Mouse (Mus musculus): ENCODE measurements around the gene Tcf21. TPM values are rescaled to one million over a fixed set of nuclear protein-coding genes. Genes with fewer than 3 reads are reported as not detected.
A peak's percentile ranks its signal among the peaks of the same experiment; 100 is the strongest.

Gene Tcf21
- polyA plus RNA-seq, 1 experiment from 2014 or later: 0.22 TPM

GRCm38 (mm10) chr10:22842113-22842512 is 22.1 kb upstream of the Tcf21 start:
- Histone ChIP-seq H3K4me3 (replicated peaks; ENCODE audit: low read length) (no peak overlapping the region), H3K4me1 (replicated peaks; ENCODE audit: control insufficient read depth, insufficient read depth, low read length) (peaks cover 4% of the 10 kb centered on the region), H3K4me2 (ENCODE audit: low read length) (no peak overlapping the region), H3K9ac (replicated peaks; ENCODE audit: low read depth, low read length) (no peak overlapping the region), H3K27me3 (replicated peaks; ENCODE audit: control insufficient read depth, insufficient read depth, low read length) (peaks cover 55% of the 10 kb centered on the region), H3K36me3 (ENCODE audit: control insufficient read depth, insufficient read depth) (no peaks in the 10 kb centered on the region), H3K27ac (ENCODE audit: low read length) (no peak overlapping the region), H3K9me3 (ENCODE audit: control insufficient read depth, low read length) (no peaks in the 10 kb centered on the region)
- no peak for ATAC-seq
- under 1% methylated on average over 4 of the region's 4 CpGs for WGBS

DNA sequence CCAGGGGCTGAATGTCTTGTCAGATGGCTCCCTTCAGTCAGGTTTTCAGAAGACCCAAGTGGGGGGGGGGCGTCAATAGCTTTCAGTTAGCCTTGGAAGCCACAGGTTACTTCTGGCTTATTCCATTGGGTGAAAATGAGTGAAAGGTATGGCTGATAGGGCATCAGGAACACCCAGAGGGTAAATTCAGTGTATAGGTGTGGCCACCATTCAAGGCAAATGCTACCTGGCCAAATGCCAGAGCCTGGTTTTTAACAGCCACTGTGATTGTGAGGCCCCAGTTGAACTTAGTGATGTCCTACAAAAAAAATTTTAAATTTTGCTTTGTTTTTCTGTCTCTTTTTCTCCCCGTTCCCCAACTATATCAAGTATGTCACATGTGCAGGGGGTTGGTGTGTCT is 6.3 kb upstream of the Tcf21 start:
- H3K4me2 ChIP-seq (ENCODE audit: low read length): no peak overlapping the region
- WGBS: 76% methylated on average over 2 of the region's 2 CpGs
- no peaks in the 10 kb centered on the region for H3K9me3 ChIP-seq (ENCODE audit: control insufficient read depth, low read length)
- H3K9ac ChIP-seq (replicated peaks; ENCODE audit: low read depth, low read length): no peak overlapping the region
- no peak overlapping the region for H3K27ac ChIP-seq (ENCODE audit: low read length)
- no peaks in the 10 kb centered on the region for H3K36me3 ChIP-seq (ENCODE audit: control insufficient read depth, insufficient read depth)
- ATAC-seq: no peak
- H3K4me3 ChIP-seq (replicated peaks; ENCODE audit: low read length): no peak overlapping the region
- peaks cover 23% of the 10 kb centered on the region for H3K27me3 ChIP-seq (replicated peaks; ENCODE audit: control insufficient read depth, insufficient read depth, low read length)
- H3K4me1 ChIP-seq (replicated peaks; ENCODE audit: control insufficient read depth, insufficient read depth, low read length): no peaks in the 10 kb centered on the region

DNA sequence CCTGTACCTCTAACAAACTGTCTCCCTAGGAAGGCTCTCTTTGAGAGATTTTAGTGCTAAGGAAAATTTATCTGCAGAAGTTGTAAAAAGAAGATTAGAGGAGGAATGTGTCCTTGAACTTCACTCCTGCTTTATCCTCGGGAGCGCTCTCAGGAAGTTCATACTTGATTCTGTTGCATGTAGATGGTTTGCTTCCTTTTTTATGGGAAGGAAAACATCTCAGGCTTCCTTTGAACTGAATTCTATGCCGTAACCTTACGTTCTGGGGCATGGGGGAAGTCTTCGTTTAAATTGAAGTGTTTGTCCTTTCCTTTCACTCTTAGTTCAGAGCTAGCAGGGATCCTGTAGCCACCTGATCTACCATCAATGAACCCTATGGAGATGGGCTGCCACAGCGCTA is 2.9 kb upstream of the Tcf21 start:
- no peak overlapping the region for H3K4me2 ChIP-seq (ENCODE audit: low read length)
- WGBS: 13% methylated on average over 6 of the region's 6 CpGs
- no peak overlapping the region for H3K9ac ChIP-seq (replicated peaks; ENCODE audit: low read depth, low read length)
- no peaks in the 10 kb centered on the region for H3K9me3 ChIP-seq (ENCODE audit: control insufficient read depth, low read length)
- H3K4me1 ChIP-seq (replicated peaks; ENCODE audit: control insufficient read depth, insufficient read depth, low read length): 0 out of 2 replicates have a peak, but pooled peaks cover 3% of the 10 kb centered on the region
- ATAC-seq: no peak
- no peak overlapping the region for H3K4me3 ChIP-seq (replicated peaks; ENCODE audit: low read length)
- H3K36me3 ChIP-seq (ENCODE audit: control insufficient read depth, insufficient read depth): no peaks in the 10 kb centered on the region
- no peak overlapping the region for H3K27ac ChIP-seq (ENCODE audit: low read length)
- peaks cover 47% of the 10 kb centered on the region for H3K27me3 ChIP-seq (replicated peaks; ENCODE audit: control insufficient read depth, insufficient read depth, low read length)

DNA sequence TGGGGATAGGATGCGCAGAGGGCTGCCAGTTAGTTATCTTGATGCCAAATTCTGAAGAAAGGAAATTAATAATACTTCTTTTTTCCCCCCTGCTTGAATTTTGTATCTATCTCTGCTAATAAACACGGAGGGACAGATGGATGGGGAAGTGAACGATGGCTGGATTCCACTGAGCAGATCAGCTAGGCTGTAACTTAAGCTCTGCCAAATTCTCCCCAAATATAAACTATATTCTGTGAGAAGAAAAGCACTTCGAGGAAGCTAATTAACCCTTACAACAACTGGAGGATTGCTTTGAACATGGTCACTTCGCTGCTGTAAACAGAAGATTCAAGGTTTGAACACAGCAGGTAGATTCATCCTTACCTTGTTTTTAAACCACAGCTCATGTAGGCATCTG is 2.5 kb upstream of the Tcf21 start:
- no peaks in the 10 kb centered on the region for H3K9me3 ChIP-seq (ENCODE audit: control insufficient read depth, low read length)
- H3K9ac ChIP-seq (replicated peaks; ENCODE audit: low read depth, low read length): no peak overlapping the region
- H3K27ac ChIP-seq (ENCODE audit: low read length): no peak overlapping the region
- no peak overlapping the region for H3K4me3 ChIP-seq (replicated peaks; ENCODE audit: low read length)
- no peak for ATAC-seq
- H3K36me3 ChIP-seq (ENCODE audit: control insufficient read depth, insufficient read depth): no peaks in the 10 kb centered on the region
- H3K27me3 ChIP-seq (replicated peaks; ENCODE audit: control insufficient read depth, insufficient read depth, low read length): peaks cover 51% of the 10 kb centered on the region
- 0 out of 2 replicates have a peak, but pooled peaks cover 3% of the 10 kb centered on the region for H3K4me1 ChIP-seq (replicated peaks; ENCODE audit: control insufficient read depth, insufficient read depth, low read length)
- 5% methylated on average over 5 of the region's 5 CpGs for WGBS
- no peak overlapping the region for H3K4me2 ChIP-seq (ENCODE audit: low read length)

DNA sequence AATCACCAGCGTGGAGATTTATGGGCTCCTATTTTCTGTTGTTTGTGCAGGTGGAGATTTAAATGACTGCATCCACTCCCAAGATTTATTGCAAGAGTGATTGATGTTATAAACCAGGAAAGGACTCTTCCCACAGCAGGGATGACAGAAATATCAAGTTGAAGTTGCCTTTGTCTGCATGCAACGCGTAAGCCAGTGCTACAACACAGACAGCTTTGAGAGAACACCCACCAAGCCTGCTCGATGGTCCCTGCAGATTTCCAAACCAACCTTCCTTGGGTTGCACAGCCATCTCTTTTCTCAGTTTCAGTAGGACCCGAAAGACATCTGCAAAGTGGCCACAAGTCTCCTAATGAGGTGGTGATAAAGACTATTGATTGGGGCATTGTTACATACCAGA is 1.7 kb upstream of the Tcf21 start:
- peaks cover 53% of the 10 kb centered on the region for H3K27me3 ChIP-seq (replicated peaks; ENCODE audit: control insufficient read depth, insufficient read depth, low read length)
- H3K4me1 ChIP-seq (replicated peaks; ENCODE audit: control insufficient read depth, insufficient read depth, low read length): 0 out of 2 replicates have a peak, but pooled peaks cover 3% of the 10 kb centered on the region
- no peaks in the 10 kb centered on the region for H3K9me3 ChIP-seq (ENCODE audit: control insufficient read depth, low read length)
- H3K27ac ChIP-seq (ENCODE audit: low read length): no peak overlapping the region
- no peak overlapping the region for H3K4me3 ChIP-seq (replicated peaks; ENCODE audit: low read length)
- no peaks in the 10 kb centered on the region for H3K36me3 ChIP-seq (ENCODE audit: control insufficient read depth, insufficient read depth)
- 4% methylated on average over 5 of the region's 5 CpGs for WGBS
- H3K9ac ChIP-seq (replicated peaks; ENCODE audit: low read depth, low read length): no peak overlapping the region
- ATAC-seq: no peak
- no peak overlapping the region for H3K4me2 ChIP-seq (ENCODE audit: low read length)

GRCm38 (mm10) chr10:22821267-22821666 is 1.3 kb upstream of the Tcf21 start:
- no peaks in the 10 kb centered on the region for H3K36me3 ChIP-seq (ENCODE audit: control insufficient read depth, insufficient read depth)
- H3K4me2 ChIP-seq (ENCODE audit: low read length): no peak overlapping the region
- no peak for ATAC-seq
- H3K27ac ChIP-seq (ENCODE audit: low read length): no peak overlapping the region
- no peak overlapping the region for H3K9ac ChIP-seq (replicated peaks; ENCODE audit: low read depth, low read length)
- H3K27me3 ChIP-seq (replicated peaks; ENCODE audit: control insufficient read depth, insufficient read depth, low read length): peaks cover 55% of the 10 kb centered on the region
- H3K4me1 ChIP-seq (replicated peaks; ENCODE audit: control insufficient read depth, insufficient read depth, low read length): peaks cover 6% of the 10 kb centered on the region
- no peak overlapping the region for H3K4me3 ChIP-seq (replicated peaks; ENCODE audit: low read length)
- WGBS: 8% methylated on average over 1 of the region's 1 CpGs
- H3K9me3 ChIP-seq (ENCODE audit: control insufficient read depth, low read length): no peaks in the 10 kb centered on the region

GRCm38 (mm10) chr10:22820841-22821240 is 867 bp upstream of the Tcf21 start:
- peaks cover 6% of the 10 kb centered on the region for H3K4me1 ChIP-seq (replicated peaks; ENCODE audit: control insufficient read depth, insufficient read depth, low read length)
- no peaks in the 10 kb centered on the region for H3K36me3 ChIP-seq (ENCODE audit: control insufficient read depth, insufficient read depth)
- ATAC-seq: no peak
- H3K9me3 ChIP-seq (ENCODE audit: control insufficient read depth, low read length): no peaks in the 10 kb centered on the region
- H3K4me3 ChIP-seq (replicated peaks; ENCODE audit: low read length): no peak overlapping the region
- peaks cover 60% of the 10 kb centered on the region for H3K27me3 ChIP-seq (replicated peaks; ENCODE audit: control insufficient read depth, insufficient read depth, low read length)
- H3K9ac ChIP-seq (replicated peaks; ENCODE audit: low read depth, low read length): no peak overlapping the region
- H3K27ac ChIP-seq (ENCODE audit: low read length): no peak overlapping the region
- WGBS: 4% methylated on average over 2 of the region's 2 CpGs
- no peak overlapping the region for H3K4me2 ChIP-seq (ENCODE audit: low read length)

GRCm38 (mm10) chr10:22819239-22819870 is 619 bp downstream of the Tcf21 start:
- Histone ChIP-seq H3K4me2 (ENCODE audit: low read length) (no peak overlapping the region), H3K4me3 (replicated peaks; ENCODE audit: low read length) (no peak overlapping the region), H3K36me3 (ENCODE audit: control insufficient read depth, insufficient read depth) (no peaks in the 10 kb centered on the region), H3K27ac (ENCODE audit: low read length) (no peak overlapping the region), H3K9ac (replicated peaks; ENCODE audit: low read depth, low read length) (no peak overlapping the region), H3K27me3 (replicated peaks; ENCODE audit: control insufficient read depth, insufficient read depth, low read length) (peaks cover 75% of the 10 kb centered on the region), H3K9me3 (ENCODE audit: control insufficient read depth, low read length) (no peaks in the 10 kb centered on the region), H3K4me1 (replicated peaks; ENCODE audit: control insufficient read depth, insufficient read depth, low read length) (peaks cover 6% of the 10 kb centered on the region)
- under 1% methylated on average over 42 of the region's 42 CpGs for WGBS
- peak; percentile 22; the same call in 1 of the 2 replicates for ATAC-seq

GRCm38 (mm10) chr10:22818600-22819238 is 1.3 kb downstream of the Tcf21 start:
- no peak overlapping the region for H3K9ac ChIP-seq (replicated peaks; ENCODE audit: low read depth, low read length)
- H3K4me1 ChIP-seq (replicated peaks; ENCODE audit: control insufficient read depth, insufficient read depth, low read length): peaks cover 6% of the 10 kb centered on the region
- WGBS: 2% methylated on average over 12 of the region's 12 CpGs
- H3K36me3 ChIP-seq (ENCODE audit: control insufficient read depth, insufficient read depth): no peaks in the 10 kb centered on the region
- peaks cover 72% of the 10 kb centered on the region for H3K27me3 ChIP-seq (replicated peaks; ENCODE audit: control insufficient read depth, insufficient read depth, low read length)
- no peak for ATAC-seq
- H3K9me3 ChIP-seq (ENCODE audit: control insufficient read depth, low read length): no peaks in the 10 kb centered on the region
- H3K4me2 ChIP-seq (ENCODE audit: low read length): no peak overlapping the region
- H3K4me3 ChIP-seq (replicated peaks; ENCODE audit: low read length): no peak overlapping the region
- H3K27ac ChIP-seq (ENCODE audit: low read length): no peak overlapping the region
